Mouse (Mus musculus) intestine, embryonic 14.5 days (tissue): Measurements from ENCODE around the gene Ube2v1. TPM values are rescaled to one million over a fixed set of nuclear protein-coding genes. Genes with fewer than 3 reads are reported as not detected.
A peak's percentile ranks its signal among the peaks of the same experiment; 100 is the strongest.

Experiments used
- ATAC-seq: fragments of 200-750 bp; cut with Nextera tagmentation; replicated peaks from 2 replicates; pipeline ENCODE4 v1.8.0; 2017; ENCODE audit warnings: low read depth, moderate number of reproducible peaks, moderate TSS enrichment, moderate library complexity; ENCODE audit not compliant: low FRiP score, low TSS enrichment
- DNase-seq: peaks from one replicate; pipeline ENCODE4 v3.0.0-alpha.2; 2018; ENCODE audit warnings: low spot score
- H3K27ac ChIP-seq: fragments of 300-500 bp; sonication (generic); 2 replicates; pipeline ENCODE4 v1.5.1; 2014; ENCODE audit warnings: low read depth, mild to moderate bottlenecking, control low read depth
- H3K27me3 ChIP-seq: fragments of 300-500 bp; sonication (generic); replicated peaks from 2 replicates; pipeline ENCODE4 v1.6.1; 2014; ENCODE audit warnings: low read length, control low read depth; ENCODE audit not compliant: control insufficient read depth, insufficient read depth
- H3K36me3 ChIP-seq: fragments of 300-500 bp; sonication (generic); 2 replicates; pipeline ENCODE4 v1.6.1; 2014; ENCODE audit warnings: low read length, control low read depth; ENCODE audit not compliant: control insufficient read depth, insufficient read depth
- H3K4me1 ChIP-seq: fragments of 300-500 bp; sonication (generic); replicated peaks from 2 replicates; pipeline ENCODE4 v1.6.1; 2014; ENCODE audit warnings: low read length, control low read depth, mixed read lengths; ENCODE audit not compliant: control insufficient read depth, insufficient read depth
- H3K4me2 ChIP-seq: fragments of 300-500 bp; sonication (generic); 2 replicates; pipeline ENCODE4 v1.6.1; 2014; ENCODE audit warnings: low read length
- H3K4me3 ChIP-seq: fragments of 300-500 bp; sonication (generic); 2 replicates; pipeline ENCODE4 v1.5.1; 2014; ENCODE audit warnings: low read depth, low read length, control low read depth, mixed read lengths
- H3K9ac ChIP-seq: fragments of 300-500 bp; sonication (generic); 2 replicates; pipeline ENCODE4 v1.6.1; 2014; ENCODE audit warnings: mild to moderate bottlenecking, low read length
- H3K9me3 ChIP-seq: fragments of 300-500 bp; sonication (generic); 2 replicates; pipeline ENCODE4 v1.6.1; 2016; ENCODE audit warnings: low read length, control low read depth; ENCODE audit not compliant: control insufficient read depth
- WGBS: fragments of 180-500 bp; shearing (Covaris S2); extraction: QIAGEN DNeasy Blood & Tissue Kit; methylation state at CpG from one replicate; pipeline ENCODE4 v1.1.7; 2014; 5-methylcytosine and 5-hydroxymethylcytosine counted together
- polyA plus RNA-seq: library from polyadenylated mRNA; unstranded; fragments of >200 nt; fragmentation: Nextera tagmentation; extraction: Ambion mirVana; gene quantifications from 2 replicates; pipeline ENCODE4 v1.2.1, GENCODE M21; 2014

Gene Ube2v1
- polyA plus RNA-seq, 1 experiment from 2014 or later: 279 TPM

GRCm38 (mm10) chr2:167570815-167571214 lies 61.1 kb downstream of the Ube2v1 start:
- H3K4me3 ChIP-seq: no peak overlapping the region
- no peaks in the 10 kb centered on the region for H3K27me3 ChIP-seq
- peaks cover 5% of the 10 kb centered on the region for H3K4me1 ChIP-seq
- no peak overlapping the region for H3K9ac ChIP-seq
- DNase-seq (no peak), ATAC-seq (no peak)
- 87% methylated on average over 6 of the region's 6 CpGs for WGBS
- no peak overlapping the region for H3K27ac ChIP-seq
- no peak overlapping the region for H3K4me2 ChIP-seq
- no peaks in the 10 kb centered on the region for H3K9me3 ChIP-seq
- no peaks in the 10 kb centered on the region for H3K36me3 ChIP-seq

DNA sequence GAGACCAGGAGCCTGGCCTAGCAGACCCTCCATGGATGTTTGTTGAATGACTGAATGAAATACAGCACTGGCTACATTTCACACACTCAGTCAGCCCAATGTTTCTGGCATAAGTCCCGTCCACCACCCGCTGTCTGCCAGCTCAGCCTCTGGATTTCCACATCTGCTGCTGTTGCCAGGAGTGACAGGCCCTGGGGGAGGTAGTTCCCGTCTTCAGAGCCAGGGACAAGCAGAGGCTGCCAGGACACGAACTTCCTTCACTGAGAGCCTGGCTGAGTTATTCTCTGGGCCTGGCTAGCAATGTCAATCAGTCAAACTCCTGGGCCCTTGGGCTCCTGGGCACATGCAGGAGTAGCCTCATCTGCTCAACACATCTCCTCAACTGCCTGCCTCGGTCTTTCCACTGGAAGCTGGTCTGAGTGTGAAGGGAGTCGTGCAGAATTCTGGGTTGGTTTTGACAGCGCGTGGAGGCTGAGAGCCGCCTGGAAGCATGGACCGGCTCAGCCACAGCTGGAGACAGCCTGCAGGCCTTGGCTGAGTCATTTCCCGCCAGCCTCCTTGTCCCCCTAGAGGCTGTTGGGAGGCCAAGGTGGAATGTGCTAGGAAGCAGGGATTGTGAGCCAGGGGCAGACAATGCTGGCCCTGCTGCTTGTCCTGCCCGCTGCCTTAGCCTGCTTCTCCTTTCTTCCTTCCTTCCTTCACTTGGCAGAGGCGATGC lies 61.8 kb downstream of the Ube2v1 start:
- H3K9ac ChIP-seq: no peak overlapping the region

DNA sequence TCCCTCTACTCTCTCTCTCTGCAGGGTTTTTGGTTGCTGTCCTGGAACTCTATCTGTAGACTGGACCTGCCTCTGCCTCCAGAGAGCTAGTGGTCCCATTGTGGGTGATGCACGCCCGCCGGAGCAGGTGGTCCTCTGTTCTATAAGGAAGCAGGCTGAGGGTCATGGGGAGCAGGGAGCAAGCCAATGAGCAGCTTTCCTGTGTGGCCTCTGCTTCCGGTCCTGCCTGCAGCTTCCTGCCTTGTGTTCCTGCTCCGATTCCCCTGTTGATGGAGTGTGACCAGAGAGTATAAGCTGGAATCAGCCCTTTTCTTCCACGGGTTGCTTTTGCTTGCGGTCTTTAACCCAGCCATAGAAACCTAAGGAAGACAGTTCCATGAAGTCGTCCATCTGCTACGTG lies 63.8 kb downstream of the Ube2v1 start:
- H3K27me3 ChIP-seq: no peaks in the 10 kb centered on the region
- no peaks in the 10 kb centered on the region for H3K36me3 ChIP-seq
- peaks cover 25% of the 10 kb centered on the region for H3K4me1 ChIP-seq
- H3K9me3 ChIP-seq: no peaks in the 10 kb centered on the region
- DNase-seq (no peak), ATAC-seq (no peak)
- no peak overlapping the region for H3K9ac ChIP-seq
- H3K4me2 ChIP-seq: no peak overlapping the region
- 80% methylated on average over 9 of the region's 9 CpGs for WGBS
- H3K27ac ChIP-seq: no peak overlapping the region
- no peak overlapping the region for H3K4me3 ChIP-seq

More for the DNA sequence above, 61.8 kb downstream of the Ube2v1 start:
- 57% methylated on average over 13 of the region's 13 CpGs for WGBS
- no peak for ATAC-seq
- no peak overlapping the region for H3K4me2 ChIP-seq
- no peak overlapping the region for H3K27ac ChIP-seq
- peaks cover 9% of the 10 kb centered on the region for H3K4me1 ChIP-seq
- H3K9me3 ChIP-seq: no peaks in the 10 kb centered on the region
- no peaks in the 10 kb centered on the region for H3K36me3 ChIP-seq
- no peak for DNase-seq
- no peak overlapping the region for H3K4me3 ChIP-seq
- H3K27me3 ChIP-seq: no peaks in the 10 kb centered on the region

- H3K9ac ChIP-seq: 0 out of 2 replicates have a peak overlapping the region, but pooled peaks have one; percentile 22
Measured at GRCm38 (mm10) chr2:167565682-167566081, 66.2 kb downstream of the Ube2v1 start.

GRCm38 (mm10) chr2:167565312-167565656 lies 66.6 kb downstream of the Ube2v1 start:
- WGBS: 59% methylated on average over 3 of the region's 3 CpGs
- Histone ChIP-seq H3K36me3 (no peaks in the 10 kb centered on the region), H3K9ac (no peak overlapping the region), H3K27me3 (no peaks in the 10 kb centered on the region), H3K4me3 (no peak overlapping the region), H3K9me3 (no peaks in the 10 kb centered on the region), H3K27ac (peak overlapping the region; percentile 73), H3K4me2 (peak overlapping the region; percentile 36), H3K4me1 (peaks cover 30% of the 10 kb centered on the region)
- DNase-seq (no peak), ATAC-seq (no peak)

More at GRCm38 (mm10) chr2:167565682-167566081, 66.2 kb downstream of the Ube2v1 start:
- Histone ChIP-seq H3K4me2 (peak overlapping the region; percentile 36), H3K27me3 (no peaks in the 10 kb centered on the region), H3K27ac (peak overlapping the region; percentile 73), H3K4me3 (no peak overlapping the region), H3K9me3 (no peaks in the 10 kb centered on the region), H3K4me1 (peaks cover 31% of the 10 kb centered on the region), H3K36me3 (no peaks in the 10 kb centered on the region)
- WGBS: 8% methylated on average over 19 of the region's 19 CpGs
- DNase-seq: no peak
- peak; percentile 45 for ATAC-seq

GRCm38 (mm10) chr2:167564551-167565311 lies 67.2 kb downstream of the Ube2v1 start:
- Histone ChIP-seq H3K9ac (no peak overlapping the region), H3K4me2 (no peak overlapping the region)

GRCm38 (mm10) chr2:167563703-167564102 lies 68.2 kb downstream of the Ube2v1 start:
- Histone ChIP-seq H3K4me2 (no peak overlapping the region), H3K27me3 (no peaks in the 10 kb centered on the region), H3K27ac (peak overlapping the region; percentile 47; the same call in 1 of the 2 replicates), H3K9me3 (no peaks in the 10 kb centered on the region), H3K9ac (no peak overlapping the region), H3K36me3 (no peaks in the 10 kb centered on the region), H3K4me1 (peaks cover 35% of the 10 kb centered on the region), H3K4me3 (no peak overlapping the region)
- DNase-seq (no peak), ATAC-seq (0 out of 2 replicates have a peak, but pooled peaks have one; percentile 48)
- 23% methylated on average over 12 of the region's 12 CpGs for WGBS

More at GRCm38 (mm10) chr2:167564551-167565311, 67.2 kb downstream of the Ube2v1 start:
- H3K9me3 ChIP-seq: no peaks in the 10 kb centered on the region
- no peaks in the 10 kb centered on the region for H3K27me3 ChIP-seq
- peaks cover 29% of the 10 kb centered on the region for H3K4me1 ChIP-seq
- WGBS: 70% methylated on average over 13 of the region's 13 CpGs
- ATAC-seq (no peak), DNase-seq (no peak)
- no peak overlapping the region for H3K4me3 ChIP-seq
- H3K27ac ChIP-seq: no peak overlapping the region
- no peaks in the 10 kb centered on the region for H3K36me3 ChIP-seq

DNA sequence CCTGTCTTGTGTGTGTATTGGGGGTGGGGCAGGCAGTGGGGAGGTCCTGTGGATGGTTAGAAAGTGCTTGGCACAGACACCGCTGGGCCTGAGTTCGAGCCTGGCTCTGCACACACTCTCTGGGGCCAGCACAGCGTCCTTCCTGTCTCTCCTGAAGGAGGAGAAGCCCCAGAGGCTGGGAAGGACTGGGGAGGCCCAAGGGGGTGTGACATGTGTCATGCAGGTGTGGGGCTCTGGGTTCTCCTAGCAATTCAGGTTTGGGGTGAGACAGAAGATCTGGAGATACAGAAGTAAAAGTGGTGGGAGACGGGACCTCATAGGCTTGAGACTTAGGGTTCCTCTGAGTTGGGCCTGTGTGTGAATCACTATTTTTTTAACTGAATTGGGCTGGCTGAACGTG lies 68.9 kb downstream of the Ube2v1 start:
- DNase-seq (no peak), ATAC-seq (no peak)
- peaks cover 35% of the 10 kb centered on the region for H3K4me1 ChIP-seq
- H3K27ac ChIP-seq: peak overlapping the region; percentile 54; the same call in 1 of the 2 replicates
- H3K36me3 ChIP-seq: no peaks in the 10 kb centered on the region
- WGBS: 62% methylated on average over 5 of the region's 5 CpGs
- no peak overlapping the region for H3K9ac ChIP-seq
- H3K9me3 ChIP-seq: no peaks in the 10 kb centered on the region
- no peaks in the 10 kb centered on the region for H3K27me3 ChIP-seq
- no peak overlapping the region for H3K4me3 ChIP-seq
- no peak overlapping the region for H3K4me2 ChIP-seq
